Comparison of ENCODE assay signal across 12 mouse cellular contexts in the genomic region with DNA sequence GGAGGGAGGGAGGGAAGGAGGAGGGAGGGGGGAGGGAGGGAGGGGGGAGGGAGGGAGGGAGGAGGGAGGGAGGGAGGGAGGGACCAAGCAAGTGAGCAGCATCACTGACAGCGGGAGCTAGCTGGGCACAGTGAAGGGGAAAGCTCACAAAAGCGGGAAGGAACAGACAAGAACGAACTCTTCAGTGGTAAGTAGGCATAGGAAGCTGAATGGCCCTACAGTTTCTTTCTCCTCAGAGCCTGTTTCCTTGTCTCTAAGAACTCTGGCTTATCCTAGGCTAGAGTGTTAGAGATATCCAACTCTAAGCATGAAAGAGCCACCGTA. TPM values are rescaled to one million over a fixed set of nuclear protein-coding genes. Genes with fewer than 3 reads are reported as not detected.
DNase-seq lines count a peak whose midpoint lies in the region; ATAC-seq and TF ChIP-seq lines count a peak whose summit lies in the region.
"Had no signal": no experiment of that assay in that cellular context is flagged by ENCODE, and none has a peak within 500 bp of the region (broad histone marks: within the 10 kb centered on the region; RNA-seq: fewer than 3 reads in every experiment).

No protein-coding gene starts in this region.

- no peak for TF ChIP-seq POLR2A in brain, embryonic 14.5 days (IDR thresholded peaks at IDR 0.05; ENCODE audit: borderline replicate concordance, extremely low read depth, insufficient read depth, insufficient read length, poor library complexity, severe bottlenecking)

- no peak overlapping the region for H3K9ac ChIP-seq in kidney, embryonic 16.5 days (replicated peaks; ENCODE audit: low read length)
- H3K9ac ChIP-seq in hindbrain, embryonic 11.5 days (ENCODE audit: low read depth, low read length), result no peak overlapping the region
- H3K9ac ChIP-seq in midbrain, embryonic 16.5 days (ENCODE audit: low read depth, low read length), result 0 out of 2 replicates have a peak overlapping the region, but pooled peaks have one; percentile 10
- H3K9ac ChIP-seq in lung, postnatal 0 days (replicated peaks; ENCODE audit: low read depth), result no peak overlapping the region
- H3K9ac ChIP-seq: liver, embryonic 13.5 days had no signal

- H3K9me3 ChIP-seq in kidney, embryonic 16.5 days (ENCODE audit: low read length), result no peaks in the 10 kb centered on the region
- no peaks in the 10 kb centered on the region for H3K9me3 ChIP-seq in hindbrain, embryonic 11.5 days (ENCODE audit: control insufficient read depth, low read length)
- no peaks in the 10 kb centered on the region for H3K9me3 ChIP-seq in midbrain, embryonic 16.5 days (replicated peaks; ENCODE audit: control insufficient read depth, low read length, poor library complexity, severe bottlenecking)
- no peaks in the 10 kb centered on the region for H3K9me3 ChIP-seq in lung, postnatal 0 days (ENCODE audit: low read length)
- H3K9me3 ChIP-seq: embryonic facial prominence, embryonic 13.5 days; liver, embryonic 13.5 days had no signal

- H3K27ac ChIP-seq in kidney, embryonic 16.5 days (ENCODE audit: low read length), result no peak overlapping the region
- H3K27ac ChIP-seq in hindbrain, embryonic 11.5 days (ENCODE audit: low read depth, low read length), result no peak overlapping the region
- H3K27ac ChIP-seq in midbrain, embryonic 16.5 days (ENCODE audit: low read length), result no peak overlapping the region
- no peak overlapping the region for H3K27ac ChIP-seq in lung, postnatal 0 days (ENCODE audit: low read length)
- H3K27ac ChIP-seq: embryonic facial prominence, embryonic 13.5 days; liver, embryonic 13.5 days had no signal

- no peak for TF ChIP-seq EP300 in lung, postnatal 0 days (IDR thresholded peaks at IDR 0.05)

- H3K27me3 ChIP-seq in kidney, embryonic 16.5 days (ENCODE audit: insufficient read depth, low read length), result no peaks in the 10 kb centered on the region; the same call in 1 of the 2 replicates
- H3K27me3 ChIP-seq in hindbrain, embryonic 11.5 days (ENCODE audit: control insufficient read depth, insufficient read depth, low read length), result no peaks in the 10 kb centered on the region; the same call in 1 of the 2 replicates
- no peaks in the 10 kb centered on the region for H3K27me3 ChIP-seq in midbrain, embryonic 16.5 days (ENCODE audit: control insufficient read depth, insufficient read depth, low read depth, low read length)
- no peaks in the 10 kb centered on the region for H3K27me3 ChIP-seq in lung, postnatal 0 days (replicated peaks; ENCODE audit: insufficient read depth, low read length)

- TF ChIP-seq CTCF in brain, embryonic 14.5 days (IDR thresholded peaks at IDR 0.05; ENCODE audit: borderline replicate concordance, extremely low read depth, insufficient read depth, insufficient read length), result no peak
- TF ChIP-seq CTCF in lung, postnatal 0 days (IDR thresholded peaks at IDR 0.05), result no peak

- no peak overlapping the region for H3K4me3 ChIP-seq in kidney, embryonic 16.5 days (ENCODE audit: low read length)
- H3K4me3 ChIP-seq in hindbrain, embryonic 11.5 days (ENCODE audit: low read depth, low read length), result no peak overlapping the region
- H3K4me3 ChIP-seq in midbrain, embryonic 16.5 days (ENCODE audit: low read depth, low read length), result no peak overlapping the region
- H3K4me3 ChIP-seq in lung, postnatal 0 days (ENCODE audit: low read depth, low read length), result no peak overlapping the region

- H3K4me1 ChIP-seq in kidney, embryonic 16.5 days (ENCODE audit: insufficient read depth, low read length), result peaks cover 9% of the 10 kb centered on the region
- H3K4me1 ChIP-seq in hindbrain, embryonic 11.5 days (replicated peaks; ENCODE audit: control insufficient read depth, insufficient read depth, low read length), result 0 out of 2 replicates have a peak, but pooled peaks cover 2% of the 10 kb centered on the region
- peaks cover 14% of the 10 kb centered on the region for H3K4me1 ChIP-seq in midbrain, embryonic 16.5 days (ENCODE audit: control insufficient read depth, insufficient read depth, low read length)
- H3K4me1 ChIP-seq in lung, postnatal 0 days (ENCODE audit: insufficient read depth, low read depth, low read length), result 0 out of 2 replicates have a peak, but pooled peaks cover 3% of the 10 kb centered on the region

- WGBS in kidney, embryonic 16.5 days, result 48% methylated on average over 4 of the region's 4 CpGs
- WGBS in hindbrain, embryonic 11.5 days, result 21% methylated on average over 4 of the region's 4 CpGs
- WGBS in midbrain, embryonic 16.5 days, result 20% methylated on average over 4 of the region's 4 CpGs
- WGBS in lung, postnatal 0 days, result 55% methylated on average over 4 of the region's 4 CpGs

- 0 out of 2 replicates have a peak overlapping the region, but pooled peaks have one; percentile 16 for H3K4me2 ChIP-seq in kidney, embryonic 16.5 days (replicated peaks; ENCODE audit: low read depth, low read length)
- H3K4me2 ChIP-seq in hindbrain, embryonic 11.5 days (replicated peaks; ENCODE audit: low read depth, low read length), result no peak overlapping the region
- H3K4me2 ChIP-seq in midbrain, embryonic 16.5 days (ENCODE audit: low read length), result peak overlapping the region; percentile 88; the same call in 1 of the 2 replicates
- H3K4me2 ChIP-seq in lung, postnatal 0 days (replicated peaks; ENCODE audit: low read depth, low read length), result no peak overlapping the region

- DNase-seq in kidney, adult 8-10 months, result no peak
- DNase-seq in brain, embryonic 14.5 days (ENCODE audit: low read depth), result peak; percentile 28
- DNase-seq in hindbrain, embryonic 11.5 days (ENCODE audit: low spot score), result peak; percentile 9
- no peak for DNase-seq in ovary, adult 18-20 months (ENCODE audit: low spot score)
- no peak for DNase-seq in gastrocnemius, adult 18-20 months (ENCODE audit: low spot score)
- no peak for DNase-seq in lung, postnatal 0 days (ENCODE audit: low spot score)
- DNase-seq: gastrocnemius, postnatal 14 days; kidney, adult 9 months; liver, embryonic 13.5 days had no signal

- no peak for ATAC-seq in kidney, embryonic 16.5 days (ENCODE audit: low FRiP score, low TSS enrichment)
- ATAC-seq in hindbrain, embryonic 11.5 days (ENCODE audit: low FRiP score), result no peak
- no peak for ATAC-seq in midbrain, embryonic 16.5 days
- no peak for ATAC-seq in lung, postnatal 0 days

- no peaks in the 10 kb centered on the region for H3K36me3 ChIP-seq in kidney, embryonic 16.5 days (ENCODE audit: insufficient read depth, low read length)
- H3K36me3 ChIP-seq in hindbrain, embryonic 11.5 days (ENCODE audit: control insufficient read depth, insufficient read depth, low read length), result no peaks in the 10 kb centered on the region
- H3K36me3 ChIP-seq in midbrain, embryonic 16.5 days (ENCODE audit: control insufficient read depth, insufficient read depth, low read length), result no peaks in the 10 kb centered on the region
- no peaks in the 10 kb centered on the region for H3K36me3 ChIP-seq in lung, postnatal 0 days (ENCODE audit: insufficient read depth, low read length)
- H3K36me3 ChIP-seq: embryonic facial prominence, embryonic 13.5 days; liver, embryonic 13.5 days had no signal

RNA-seq across cellular contexts. Expression of a gene that starts 2.5 kb away (rescaled TPM):
- polyA plus RNA-seq in kidney, embryonic 16.5 days (2015; fragmentation: Nextera tagmentation; extraction: Ambion mirVana), result 24.7 and 27.1 TPM in 2 replicates
- 5.9 and 13.4 TPM in 2 replicates for polyA plus RNA-seq in brain, embryonic 14.5 days (2012; rRNA removed)
- polyA plus RNA-seq in hindbrain, embryonic 11.5 days (2014; fragmentation: Nextera tagmentation; extraction: Ambion mirVana), result 8.1 and 9.7 TPM in 2 replicates
- 23.7 and 25.2 TPM in 2 replicates for polyA plus RNA-seq in midbrain, embryonic 16.5 days (2015; fragmentation: Nextera tagmentation; extraction: Ambion mirVana)
- total RNA-seq in gastrocnemius, adult 18-20 months (2021), result 1 to 10 TPM; 1.5 to 1.8 TPM
- polyA plus RNA-seq in lung, postnatal 0 days (2015; fragmentation: Nextera tagmentation; extraction: Ambion mirVana), result 10.4 and 12.2 TPM in 2 replicates

Comparison
In these comparisons a context has a peak if more than half of its experiments do, and no peak if none do; other contexts are left out.
1. H3K4me2 ChIP-seq: peak in kidney, embryonic 16.5 days (single experiment) and midbrain, embryonic 16.5 days (single experiment); none in hindbrain, embryonic 11.5 days (single experiment) and lung, postnatal 0 days (single experiment).
2. DNase-seq: peak in brain, embryonic 14.5 days (single experiment) and hindbrain, embryonic 11.5 days (single experiment); none in kidney, adult 8-10 months (0 of 2), ovary, adult 18-20 months (single experiment), gastrocnemius, adult 18-20 months (single experiment) and lung, postnatal 0 days (single experiment).